Mouse (Mus musculus): Measurements from ENCODE around the gene Pdlim1. TPM values are rescaled to one million over a fixed set of nuclear protein-coding genes. Genes with fewer than 3 reads are reported as not detected.
"Not testable (repeated sequence)": the region's sequence is repeated elsewhere in the genome, so short reads cannot be mapped to it uniquely, and the experiment has no call there.

Gene Pdlim1
- total RNA-seq, 1 experiment from 2014 or later = 37.4 TPM

GRCm38 (mm10) chr19:40249352-40249751 lies 22.3 kb downstream of the Pdlim1 start:
- no peak for ATAC-seq (ENCODE audit: extremely low read depth, insufficient number of reproducible peaks, low FRiP score, poor library complexity, severe bottlenecking)

- ATAC-seq (ENCODE audit: extremely low read depth, insufficient number of reproducible peaks, low FRiP score, poor library complexity, severe bottlenecking) = no peak
Observed at GRCm38 (mm10) chr19:40248476-40248875, 23.2 kb downstream of the Pdlim1 start.

GRCm38 (mm10) chr19:40247268-40247666 lies 24.4 kb downstream of the Pdlim1 start:
- no peak for ATAC-seq (ENCODE audit: extremely low read depth, insufficient number of reproducible peaks, low FRiP score, poor library complexity, severe bottlenecking)

- ATAC-seq (ENCODE audit: extremely low read depth, insufficient number of reproducible peaks, low FRiP score, poor library complexity, severe bottlenecking) = no peak
Observed at GRCm38 (mm10) chr19:40246646-40247267, 24.9 kb downstream of the Pdlim1 start.

- no peak for ATAC-seq (ENCODE audit: extremely low read depth, insufficient number of reproducible peaks, low FRiP score, poor library complexity, severe bottlenecking)
Observed at GRCm38 (mm10) chr19:40240838-40241689, 30.6 kb downstream of the Pdlim1 start.

GRCm38 (mm10) chr19:40240360-40240759 lies 31.3 kb downstream of the Pdlim1 start:
- ATAC-seq (ENCODE audit: extremely low read depth, insufficient number of reproducible peaks, low FRiP score, poor library complexity, severe bottlenecking) = no peak

- ATAC-seq (ENCODE audit: extremely low read depth, insufficient number of reproducible peaks, low FRiP score, poor library complexity, severe bottlenecking) = no peak
Observed at GRCm38 (mm10) chr19:40238175-40238850, 33.3 kb downstream of the Pdlim1 start.

- no peak for ATAC-seq (ENCODE audit: extremely low read depth, insufficient number of reproducible peaks, low FRiP score, poor library complexity, severe bottlenecking)
Observed at GRCm38 (mm10) chr19:40232560-40232959, 39.1 kb downstream of the Pdlim1 start.

- peak; percentile 11; the same call in 1 of the 2 replicates for ATAC-seq (ENCODE audit: extremely low read depth, insufficient number of reproducible peaks, low FRiP score, poor library complexity, severe bottlenecking)
Observed at GRCm38 (mm10) chr19:40231825-40232541, 39.7 kb downstream of the Pdlim1 start.

GRCm38 (mm10) chr19:40231074-40231738 lies 40.4 kb downstream of the Pdlim1 start:
- no peak for ATAC-seq (ENCODE audit: extremely low read depth, insufficient number of reproducible peaks, low FRiP score, poor library complexity, severe bottlenecking)

- no peak for ATAC-seq (ENCODE audit: extremely low read depth, insufficient number of reproducible peaks, low FRiP score, poor library complexity, severe bottlenecking)
Observed at GRCm38 (mm10) chr19:40226516-40227151, 45.0 kb downstream of the Pdlim1 start.

- ATAC-seq (ENCODE audit: extremely low read depth, insufficient number of reproducible peaks, low FRiP score, poor library complexity, severe bottlenecking) = no peak
Observed at GRCm38 (mm10) chr19:40225761-40226110, 45.9 kb downstream of the Pdlim1 start.

- no peak for ATAC-seq (ENCODE audit: extremely low read depth, insufficient number of reproducible peaks, low FRiP score, poor library complexity, severe bottlenecking)
Observed at GRCm38 (mm10) chr19:40225102-40225760, 46.4 kb downstream of the Pdlim1 start.

GRCm38 (mm10) chr19:40222307-40222706 lies 49.3 kb downstream of the Pdlim1 start:
- not testable (repeated sequence) for ATAC-seq (ENCODE audit: extremely low read depth, insufficient number of reproducible peaks, low FRiP score, poor library complexity, severe bottlenecking)

- ATAC-seq (ENCODE audit: extremely low read depth, insufficient number of reproducible peaks, low FRiP score, poor library complexity, severe bottlenecking) = no peak
Observed at GRCm38 (mm10) chr19:40220878-40221277, 50.8 kb downstream of the Pdlim1 start.

GRCm38 (mm10) chr19:40202947-40203346 lies 68.7 kb downstream of the Pdlim1 start:
- not testable (repeated sequence) for ATAC-seq (ENCODE audit: extremely low read depth, insufficient number of reproducible peaks, low FRiP score, poor library complexity, severe bottlenecking)

- ATAC-seq (ENCODE audit: extremely low read depth, insufficient number of reproducible peaks, low FRiP score, poor library complexity, severe bottlenecking) = no peak
Observed at GRCm38 (mm10) chr19:40190596-40190995, 81.0 kb downstream of the Pdlim1 start.

GRCm38 (mm10) chr19:40187160-40187559 lies 84.5 kb downstream of the Pdlim1 start, which contains the start of gene Cyp2c70:
Gene Cyp2c70 (minus strand): TSS chr19:40187333.
- no peak for ATAC-seq (ENCODE audit: extremely low read depth, insufficient number of reproducible peaks, low FRiP score, poor library complexity, severe bottlenecking)
